Mouse (Mus musculus): Measurements from ENCODE around the gene Rapgef1.

The Rapgef1 gene

DNA sequence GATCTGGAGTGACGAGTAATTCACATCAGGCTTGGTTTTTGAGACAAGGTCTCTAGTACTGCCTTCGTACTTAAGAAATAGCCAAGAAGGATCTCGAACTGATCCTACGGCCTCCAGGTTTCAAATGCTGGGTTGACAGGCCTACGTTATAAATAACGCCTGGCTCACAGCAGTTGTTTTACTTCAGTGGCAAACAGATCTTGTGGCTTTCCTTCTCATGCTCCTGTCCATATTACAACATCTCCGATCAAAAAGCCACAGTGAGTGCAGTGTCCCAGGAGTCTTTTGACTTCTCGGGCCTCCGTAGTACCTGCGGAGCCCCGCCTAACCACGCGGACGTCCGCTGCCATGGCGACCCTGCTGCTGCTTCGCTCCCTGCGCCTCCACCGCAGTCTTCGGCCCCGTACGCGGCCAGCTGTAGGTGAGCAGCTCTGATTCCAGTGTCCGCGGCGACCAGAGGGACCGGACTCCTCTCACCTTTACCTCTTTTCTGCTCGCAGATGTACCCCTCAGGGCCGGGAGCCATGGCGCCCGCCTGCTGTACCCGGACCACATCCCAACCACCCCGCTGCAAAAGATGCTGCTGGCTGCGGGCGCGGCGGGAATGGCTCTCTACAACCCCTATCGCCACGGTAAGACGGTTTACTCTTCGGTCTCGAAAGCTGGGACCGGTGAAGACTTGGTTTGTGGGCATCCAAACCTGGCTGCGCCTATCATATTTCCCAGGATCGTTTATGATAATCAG lies 168.6 kb downstream of the Rapgef1 start, which contains the start of gene Trub2:
Gene Trub2 (minus strand): TSS at position 566 of the 745 bp plus-strand sequence.
- DNase-seq (ENCODE audit: extremely low read depth, low read depth, low spot score), result no peak

Data from fat pad, adult 2 months (tissue).